Mouse (Mus musculus) hindbrain, embryonic 11.5 days (tissue): ENCODE results near the gene Prm3. TPM values are rescaled to one million over a fixed set of nuclear protein-coding genes. Genes with fewer than 3 reads are reported as not detected.

Source experiments
- ATAC-seq: fragments of 200-750 bp; cut with Nextera tagmentation; 2 replicates; pipeline ENCODE4 v1.8.0; 2017; ENCODE audit warnings: mild to moderate bottlenecking, moderate TSS enrichment, moderate library complexity; ENCODE audit not compliant: low FRiP score
- DNase-seq: peaks from one replicate; pipeline ENCODE4 v3.0.0-alpha.2; 2015; ENCODE audit warnings: low spot score
- H3K27ac ChIP-seq: fragments of 300-500 bp; sonication (generic); 2 replicates; pipeline ENCODE4 v1.5.1; 2014; ENCODE audit warnings: mild to moderate bottlenecking, low read depth, low read length
- H3K27me3 ChIP-seq: fragments of 300-500 bp; sonication (generic); 2 replicates; pipeline ENCODE4 v1.6.1; 2014; ENCODE audit warnings: mild to moderate bottlenecking, low read length, moderate library complexity, mixed read lengths; ENCODE audit not compliant: control insufficient read depth, insufficient read depth
- H3K36me3 ChIP-seq: fragments of 300-500 bp; sonication (generic); 2 replicates; pipeline ENCODE4 v1.6.1; 2014; ENCODE audit warnings: mild to moderate bottlenecking, low read length, moderate library complexity, mixed read lengths; ENCODE audit not compliant: control insufficient read depth, insufficient read depth
- H3K4me1 ChIP-seq: fragments of 300-500 bp; sonication (generic); replicated peaks from 2 replicates; pipeline ENCODE4 v1.6.1; 2014; ENCODE audit warnings: low read length, mixed read lengths; ENCODE audit not compliant: control insufficient read depth, insufficient read depth
- H3K4me2 ChIP-seq: fragments of 300-500 bp; sonication (generic); replicated peaks from 2 replicates; pipeline ENCODE4 v1.6.1; 2014; ENCODE audit warnings: mild to moderate bottlenecking, low read depth, low read length
- H3K4me3 ChIP-seq: fragments of 300-500 bp; sonication (generic); 2 replicates; pipeline ENCODE4 v1.5.1; 2014; ENCODE audit warnings: low read depth, low read length
- H3K9ac ChIP-seq: fragments of 300-500 bp; sonication (generic); 2 replicates; pipeline ENCODE4 v1.6.1; 2014; ENCODE audit warnings: low read depth, low read length
- H3K9me3 ChIP-seq: fragments of 300-500 bp; sonication (generic); 2 replicates; pipeline ENCODE4 v1.6.1; 2016; ENCODE audit warnings: low read length; ENCODE audit not compliant: control insufficient read depth
- WGBS: fragments of 180-500 bp; shearing (Covaris S2); extraction: QIAGEN DNeasy Blood & Tissue Kit; methylation state at CpG from one replicate; pipeline ENCODE4 v1.1.7; 2014; 5-methylcytosine and 5-hydroxymethylcytosine counted together
- polyA plus RNA-seq: library from polyadenylated mRNA; unstranded; fragments of >200 nt; fragmentation: Nextera tagmentation; extraction: Ambion mirVana; gene quantifications from 2 replicates; pipeline ENCODE4 v1.2.1, GENCODE M21; 2014

Prm3 gene
- polyA plus RNA-seq, 1 experiment from 2014 or later: not detected

GRCm38 (mm10) chr16:10828461-10828805 lies 37.7 kb upstream of the Prm3 start:
- 79% methylated on average over 4 of the region's 4 CpGs for WGBS
- H3K4me2 ChIP-seq: no peak overlapping the region
- DNase-seq: no peak
- no peak overlapping the region for H3K27ac ChIP-seq
- H3K36me3 ChIP-seq: no peaks in the 10 kb centered on the region
- no peak overlapping the region for H3K9ac ChIP-seq
- H3K9me3 ChIP-seq: no peaks in the 10 kb centered on the region
- no peak overlapping the region for H3K4me3 ChIP-seq
- H3K4me1 ChIP-seq: no peaks in the 10 kb centered on the region
- H3K27me3 ChIP-seq: no peaks in the 10 kb centered on the region
- ATAC-seq: no peak

GRCm38 (mm10) chr16:10827766-10828460 lies 37.2 kb upstream of the Prm3 start:
- Histone ChIP-seq H3K27ac (no peak overlapping the region), H3K27me3 (no peaks in the 10 kb centered on the region), H3K36me3 (no peaks in the 10 kb centered on the region), H3K4me2 (no peak overlapping the region), H3K9ac (no peak overlapping the region), H3K4me3 (no peak overlapping the region), H3K4me1 (no peaks in the 10 kb centered on the region), H3K9me3 (no peaks in the 10 kb centered on the region)
- WGBS: 83% methylated on average over 7 of the region's 7 CpGs
- ATAC-seq (no peak), DNase-seq (no peak)

GRCm38 (mm10) chr16:10827269-10827668 lies 36.6 kb upstream of the Prm3 start:
- no peak overlapping the region for H3K27ac ChIP-seq
- no peaks in the 10 kb centered on the region for H3K27me3 ChIP-seq
- DNase-seq: no peak
- H3K9me3 ChIP-seq: no peaks in the 10 kb centered on the region
- no peaks in the 10 kb centered on the region for H3K4me1 ChIP-seq
- no peaks in the 10 kb centered on the region for H3K36me3 ChIP-seq
- no peak overlapping the region for H3K4me2 ChIP-seq
- no peak for ATAC-seq
- H3K9ac ChIP-seq: no peak overlapping the region
- 93% methylated on average over 9 of the region's 9 CpGs for WGBS
- H3K4me3 ChIP-seq: no peak overlapping the region

GRCm38 (mm10) chr16:10825840-10826239 lies 35.1 kb upstream of the Prm3 start:
- 84% methylated on average over 4 of the region's 4 CpGs for WGBS
- H3K9ac ChIP-seq: no peak overlapping the region
- DNase-seq (no peak), ATAC-seq (no peak)
- no peaks in the 10 kb centered on the region for H3K27me3 ChIP-seq
- no peak overlapping the region for H3K27ac ChIP-seq
- no peaks in the 10 kb centered on the region for H3K36me3 ChIP-seq
- no peak overlapping the region for H3K4me3 ChIP-seq
- no peaks in the 10 kb centered on the region for H3K9me3 ChIP-seq
- H3K4me1 ChIP-seq: no peaks in the 10 kb centered on the region
- no peak overlapping the region for H3K4me2 ChIP-seq

GRCm38 (mm10) chr16:10824536-10824935 lies 33.8 kb upstream of the Prm3 start:
- WGBS: 89% methylated on average over 1 of the region's 1 CpGs
- Histone ChIP-seq H3K9ac (no peak overlapping the region), H3K36me3 (no peaks in the 10 kb centered on the region), H3K9me3 (no peaks in the 10 kb centered on the region), H3K27ac (no peak overlapping the region), H3K4me3 (no peak overlapping the region), H3K27me3 (no peaks in the 10 kb centered on the region), H3K4me1 (no peaks in the 10 kb centered on the region), H3K4me2 (no peak overlapping the region)
- no peak for ATAC-seq
- no peak for DNase-seq

- Histone ChIP-seq H3K27me3 (no peaks in the 10 kb centered on the region), H3K4me2 (no peak overlapping the region), H3K9ac (no peak overlapping the region), H3K4me3 (no peak overlapping the region), H3K4me1 (no peaks in the 10 kb centered on the region), H3K9me3 (no peaks in the 10 kb centered on the region), H3K27ac (no peak overlapping the region), H3K36me3 (no peaks in the 10 kb centered on the region)
- no peak for DNase-seq
- 74% methylated on average over 4 of the region's 4 CpGs for WGBS
- no peak for ATAC-seq
Measured at GRCm38 (mm10) chr16:10821387-10821786, 30.7 kb upstream of the Prm3 start.

GRCm38 (mm10) chr16:10819966-10820365 lies 29.3 kb upstream of the Prm3 start:
- 71% methylated on average over 3 of the region's 3 CpGs for WGBS

GRCm38 (mm10) chr16:10818579-10819135 lies 27.9 kb upstream of the Prm3 start:
- Histone ChIP-seq H3K4me2 (no peak overlapping the region), H3K4me3 (no peak overlapping the region), H3K4me1 (no peaks in the 10 kb centered on the region), H3K36me3 (no peaks in the 10 kb centered on the region), H3K9me3 (no peaks in the 10 kb centered on the region), H3K9ac (no peak overlapping the region), H3K27me3 (no peaks in the 10 kb centered on the region), H3K27ac (no peak overlapping the region)
- 76% methylated on average over 4 of the region's 4 CpGs for WGBS
- DNase-seq (no peak), ATAC-seq (no peak)

More at GRCm38 (mm10) chr16:10819966-10820365, 29.3 kb upstream of the Prm3 start:
- Histone ChIP-seq H3K27me3 (no peaks in the 10 kb centered on the region), H3K4me3 (no peak overlapping the region), H3K9me3 (no peaks in the 10 kb centered on the region), H3K4me2 (no peak overlapping the region), H3K36me3 (no peaks in the 10 kb centered on the region), H3K27ac (no peak overlapping the region), H3K4me1 (no peaks in the 10 kb centered on the region), H3K9ac (no peak overlapping the region)
- DNase-seq: no peak
- ATAC-seq: no peak

GRCm38 (mm10) chr16:10814864-10815263 lies 24.1 kb upstream of the Prm3 start:
- H3K4me3 ChIP-seq: no peak overlapping the region
- no peaks in the 10 kb centered on the region for H3K36me3 ChIP-seq
- ATAC-seq: no peak
- H3K27ac ChIP-seq: no peak overlapping the region
- 86% methylated on average over 4 of the region's 4 CpGs for WGBS
- H3K9me3 ChIP-seq: no peaks in the 10 kb centered on the region
- no peaks in the 10 kb centered on the region for H3K4me1 ChIP-seq
- no peak overlapping the region for H3K4me2 ChIP-seq
- no peak overlapping the region for H3K9ac ChIP-seq
- no peaks in the 10 kb centered on the region for H3K27me3 ChIP-seq
- no peak for DNase-seq
